Mouse (Mus musculus) spleen, adult 2 months (tissue): ENCODE results near the gene Glis1.

Experiments
- CTCF ChIP-seq: fragments of 200-500 bp; IDR thresholded peaks from 2 replicates; pipeline ENCODE4 v1.5.1; 2011; ENCODE audit warnings: mild to moderate bottlenecking, inconsistent platforms; ENCODE audit not compliant: insufficient read depth, insufficient read length, insufficient replicate concordance; ENCODE audit errors: extremely low read depth
- POLR2A ChIP-seq: fragments of 200-500 bp; IDR thresholded peaks from 2 replicates; pipeline ENCODE4 v1.6.1; 2011; ENCODE audit warnings: low read depth, low read length, inconsistent platforms

- TF ChIP-seq CTCF, result no peak
- no peak for TF ChIP-seq POLR2A
These were observed 110.5 kb downstream of the Glis1 start for GRCm38 (mm10) chr4:107544843-107545242.
